Mouse (Mus musculus): ENCODE measurements at regions not wholly inside any gene's neighbourhood (a gene's known extent, or its start where the extent isn't known, plus 50 kb on each side); places are given as distances from the start of the nearest gene placed in this dataset.
A peak's percentile ranks its signal among the peaks of the same experiment; 100 is the strongest.

GRCm38 (mm10) chr13:37562652-37563051, 215.5 kb upstream of the Rreb1 start:
- DNase-seq (ENCODE audit: low spot score in 2 of 2) = peak; percentile 21 to 26

GRCm38 (mm10) chr13:37569051-37569450, 209.1 kb upstream of the Rreb1 start:
- DNase-seq (ENCODE audit: low spot score in 2 of 2) = no peak

- DNase-seq (ENCODE audit: low spot score in 2 of 2) = no peak
Observed at GRCm38 (mm10) chr13:37569486-37569885, 208.7 kb upstream of the Rreb1 start.

- DNase-seq (ENCODE audit: low spot score in 2 of 2) = no peak
Observed at GRCm38 (mm10) chr13:37572983-37573382, 205.2 kb upstream of the Rreb1 start.

GRCm38 (mm10) chr13:37579231-37579630, 199.0 kb upstream of the Rreb1 start:
- DNase-seq (ENCODE audit: low spot score in 2 of 2) = no peak

- DNase-seq (ENCODE audit: low spot score in 2 of 2) = no peak
Observed at GRCm38 (mm10) chr13:37579775-37580174, 198.4 kb upstream of the Rreb1 start.

GRCm38 (mm10) chr13:37580806-37581205, 197.4 kb upstream of the Rreb1 start:
- DNase-seq (ENCODE audit: low spot score in 2 of 2) = no peak

- no peak for DNase-seq (ENCODE audit: low spot score in 2 of 2)
Observed at GRCm38 (mm10) chr13:37581374-37581773, 196.8 kb upstream of the Rreb1 start.

GRCm38 (mm10) chr13:37585476-37585875, 192.7 kb upstream of the Rreb1 start:
- no peak for DNase-seq (ENCODE audit: low spot score in 2 of 2)

GRCm38 (mm10) chr13:37586511-37586910, 191.7 kb upstream of the Rreb1 start:
- DNase-seq (ENCODE audit: low spot score in 2 of 2) = no peak

GRCm38 (mm10) chr13:37587911-37588310, 190.3 kb upstream of the Rreb1 start:
- DNase-seq (ENCODE audit: low spot score in 2 of 2) = no peak

- no peak for DNase-seq (ENCODE audit: low spot score in 2 of 2)
Observed at GRCm38 (mm10) chr13:37588528-37589176, 189.5 kb upstream of the Rreb1 start.

GRCm38 (mm10) chr13:37592149-37592548, 186.1 kb upstream of the Rreb1 start:
- no peak for DNase-seq (ENCODE audit: low spot score in 2 of 2)

GRCm38 (mm10) chr13:37595196-37595595, 183.0 kb upstream of the Rreb1 start:
- no peak for DNase-seq (ENCODE audit: low spot score in 2 of 2)

- DNase-seq (ENCODE audit: low spot score in 2 of 2) = no peak
Observed at GRCm38 (mm10) chr13:37597575-37597974, 180.6 kb upstream of the Rreb1 start.

- DNase-seq (ENCODE audit: low spot score in 2 of 2) = no peak
Observed at GRCm38 (mm10) chr13:37598165-37598775, 179.9 kb upstream of the Rreb1 start.

GRCm38 (mm10) chr13:37599679-37600078, 178.5 kb upstream of the Rreb1 start:
- DNase-seq (ENCODE audit: low spot score in 2 of 2) = no peak

GRCm38 (mm10) chr13:37600172-37600571, 178.0 kb upstream of the Rreb1 start:
- DNase-seq (ENCODE audit: low spot score in 2 of 2) = no peak

- no peak for DNase-seq (ENCODE audit: low spot score in 2 of 2)
Observed at GRCm38 (mm10) chr13:37601068-37601467, 177.1 kb upstream of the Rreb1 start.

- no peak for DNase-seq (ENCODE audit: low spot score in 2 of 2)
Observed at GRCm38 (mm10) chr13:37602256-37602655, 175.9 kb upstream of the Rreb1 start.

- no peak for DNase-seq (ENCODE audit: low spot score in 2 of 2)
Observed at GRCm38 (mm10) chr13:37603226-37603994, 174.8 kb upstream of the Rreb1 start.

GRCm38 (mm10) chr13:37606250-37606649, 171.9 kb upstream of the Rreb1 start:
- no peak for DNase-seq (ENCODE audit: low spot score in 2 of 2)

GRCm38 (mm10) chr13:37609085-37609484, 169.1 kb upstream of the Rreb1 start:
- no peak for DNase-seq (ENCODE audit: low spot score in 2 of 2)
